Mouse (Mus musculus): ENCODE results near the gene Celf3. TPM values are rescaled to one million over a fixed set of nuclear protein-coding genes. Genes with fewer than 3 reads are reported as not detected.
A peak's percentile ranks its signal among the peaks of the same experiment; 100 is the strongest.

Gene Celf3
- polyA plus RNA-seq, 1 experiment from 2014 or later = 261 TPM

DNA sequence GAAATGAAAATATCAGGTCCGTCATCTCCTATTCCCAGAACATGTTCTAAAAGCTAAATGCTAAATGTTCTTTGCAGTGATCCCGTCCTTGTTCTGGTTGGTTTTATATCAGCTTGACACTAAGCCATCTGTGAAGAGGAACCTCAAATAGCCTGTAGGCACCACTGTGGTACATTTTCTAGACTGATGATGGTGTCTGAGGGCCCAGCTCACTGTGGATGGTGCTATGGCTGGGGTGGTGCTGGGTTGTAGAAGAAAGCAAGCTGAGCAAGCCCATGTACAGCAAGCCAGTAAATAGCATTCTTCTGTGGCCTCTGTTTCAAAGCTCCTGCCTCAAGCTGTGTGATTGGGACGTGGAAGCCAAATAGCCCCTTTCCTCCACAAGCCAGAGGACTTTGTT, 21.0 kb upstream of the Celf3 start:
- ATAC-seq = peak; percentile 44
- WGBS = 59% methylated on average over 3 of the region's 3 CpGs
- peak overlapping the region; percentile 41 for H3K4me3 ChIP-seq (ENCODE audit: low read depth, low read length)
- no peaks in the 10 kb centered on the region for H3K36me3 ChIP-seq (ENCODE audit: control insufficient read depth, insufficient read depth, low read length)
- no peaks in the 10 kb centered on the region for H3K27me3 ChIP-seq (ENCODE audit: control insufficient read depth, insufficient read depth, low read depth, low read length)
- no peaks in the 10 kb centered on the region; the same call in 1 of the 2 replicates for H3K9me3 ChIP-seq (replicated peaks; ENCODE audit: control insufficient read depth, low read length, poor library complexity, severe bottlenecking)
- H3K4me2 ChIP-seq (ENCODE audit: low read length) = peak overlapping the region; percentile 43; the same call in 1 of the 2 replicates
- H3K4me1 ChIP-seq (ENCODE audit: control insufficient read depth, insufficient read depth, low read length) = no peaks in the 10 kb centered on the region; the same call in 1 of the 2 replicates
- peak overlapping the region; percentile 43 for H3K27ac ChIP-seq (ENCODE audit: low read length)
- peak overlapping the region; percentile 13; the same call in 1 of the 2 replicates for H3K9ac ChIP-seq (ENCODE audit: low read depth, low read length)

DNA sequence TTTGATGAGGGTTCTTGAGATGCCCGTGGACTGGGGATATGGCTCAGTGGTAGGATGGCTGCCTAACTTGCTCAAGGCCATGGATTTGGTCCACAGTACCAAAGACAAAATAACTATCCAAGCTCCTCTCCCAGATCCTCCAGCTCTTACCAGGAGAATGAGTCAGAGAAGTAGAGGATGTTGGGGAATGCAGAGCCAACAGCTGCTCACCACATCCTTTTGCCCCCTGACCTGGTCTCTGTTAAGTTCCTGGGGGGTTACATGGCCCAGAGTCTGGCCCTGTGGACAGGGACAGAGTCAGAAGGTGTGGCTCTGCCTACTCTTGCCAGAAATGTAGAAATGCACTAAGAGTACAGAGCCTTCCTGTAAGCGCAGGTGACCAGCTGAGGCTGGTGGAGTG, 18.3 kb upstream of the Celf3 start:
- H3K27me3 ChIP-seq (ENCODE audit: control insufficient read depth, insufficient read depth, low read depth, low read length) = no peaks in the 10 kb centered on the region
- H3K36me3 ChIP-seq (ENCODE audit: control insufficient read depth, insufficient read depth, low read length) = no peaks in the 10 kb centered on the region
- ATAC-seq = no peak
- no peak overlapping the region for H3K9ac ChIP-seq (ENCODE audit: low read depth, low read length)
- peaks cover 16% of the 10 kb centered on the region for H3K4me1 ChIP-seq (ENCODE audit: control insufficient read depth, insufficient read depth, low read length)
- H3K9me3 ChIP-seq (replicated peaks; ENCODE audit: control insufficient read depth, low read length, poor library complexity, severe bottlenecking) = no peaks in the 10 kb centered on the region; the same call in 1 of the 2 replicates
- H3K4me2 ChIP-seq (ENCODE audit: low read length) = no peak overlapping the region
- no peak overlapping the region for H3K4me3 ChIP-seq (ENCODE audit: low read depth, low read length)
- no peak overlapping the region for H3K27ac ChIP-seq (ENCODE audit: low read length)
- 96% methylated on average over 2 of the region's 2 CpGs for WGBS

DNA sequence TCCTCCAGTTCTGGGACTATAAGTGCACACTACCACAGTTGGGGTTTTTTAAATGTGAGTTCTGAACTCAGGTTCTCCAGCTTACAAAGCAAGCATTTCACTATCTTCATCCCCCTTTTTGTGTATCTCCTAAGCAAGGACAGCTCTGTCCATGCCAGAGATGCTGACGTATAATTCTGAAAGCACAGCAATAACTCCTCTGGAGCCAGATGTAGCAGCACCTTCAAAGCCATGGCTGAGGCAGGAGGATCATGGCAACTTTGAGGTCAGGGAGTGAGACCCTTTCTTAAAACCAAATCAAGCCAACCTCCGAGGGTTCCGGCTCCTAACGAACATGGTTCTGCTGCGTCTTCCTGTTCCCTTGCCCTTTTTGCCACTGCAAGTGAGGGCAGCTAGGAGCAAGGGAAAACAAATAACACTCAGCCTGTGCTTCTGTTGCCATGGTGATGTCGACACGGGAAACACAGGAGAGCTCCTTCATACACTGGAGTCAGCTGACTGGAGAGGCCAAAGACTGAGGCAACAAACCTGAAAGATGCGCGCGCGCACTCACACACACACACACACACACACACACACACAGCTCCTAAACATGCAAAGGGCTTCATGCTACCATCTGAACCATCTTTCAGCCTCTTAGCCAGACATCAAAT, 14.0 kb upstream of the Celf3 start:
- H3K9me3 ChIP-seq (replicated peaks; ENCODE audit: control insufficient read depth, low read length, poor library complexity, severe bottlenecking) = no peaks in the 10 kb centered on the region
- H3K36me3 ChIP-seq (ENCODE audit: control insufficient read depth, insufficient read depth, low read length) = no peaks in the 10 kb centered on the region
- H3K4me2 ChIP-seq (ENCODE audit: low read length) = peak overlapping the region; percentile 5; the same call in 1 of the 2 replicates
- peaks cover 28% of the 10 kb centered on the region for H3K4me1 ChIP-seq (ENCODE audit: control insufficient read depth, insufficient read depth, low read length)
- H3K4me3 ChIP-seq (ENCODE audit: low read depth, low read length) = no peak overlapping the region
- H3K27ac ChIP-seq (ENCODE audit: low read length) = peak overlapping the region; percentile 86
- 0 out of 2 replicates have a peak overlapping the region, but pooled peaks have one; percentile 2 for H3K9ac ChIP-seq (ENCODE audit: low read depth, low read length)
- ATAC-seq = peak; percentile 84
- no peaks in the 10 kb centered on the region for H3K27me3 ChIP-seq (ENCODE audit: control insufficient read depth, insufficient read depth, low read depth, low read length)
- WGBS = 19% methylated on average over 11 of the region's 11 CpGs

DNA sequence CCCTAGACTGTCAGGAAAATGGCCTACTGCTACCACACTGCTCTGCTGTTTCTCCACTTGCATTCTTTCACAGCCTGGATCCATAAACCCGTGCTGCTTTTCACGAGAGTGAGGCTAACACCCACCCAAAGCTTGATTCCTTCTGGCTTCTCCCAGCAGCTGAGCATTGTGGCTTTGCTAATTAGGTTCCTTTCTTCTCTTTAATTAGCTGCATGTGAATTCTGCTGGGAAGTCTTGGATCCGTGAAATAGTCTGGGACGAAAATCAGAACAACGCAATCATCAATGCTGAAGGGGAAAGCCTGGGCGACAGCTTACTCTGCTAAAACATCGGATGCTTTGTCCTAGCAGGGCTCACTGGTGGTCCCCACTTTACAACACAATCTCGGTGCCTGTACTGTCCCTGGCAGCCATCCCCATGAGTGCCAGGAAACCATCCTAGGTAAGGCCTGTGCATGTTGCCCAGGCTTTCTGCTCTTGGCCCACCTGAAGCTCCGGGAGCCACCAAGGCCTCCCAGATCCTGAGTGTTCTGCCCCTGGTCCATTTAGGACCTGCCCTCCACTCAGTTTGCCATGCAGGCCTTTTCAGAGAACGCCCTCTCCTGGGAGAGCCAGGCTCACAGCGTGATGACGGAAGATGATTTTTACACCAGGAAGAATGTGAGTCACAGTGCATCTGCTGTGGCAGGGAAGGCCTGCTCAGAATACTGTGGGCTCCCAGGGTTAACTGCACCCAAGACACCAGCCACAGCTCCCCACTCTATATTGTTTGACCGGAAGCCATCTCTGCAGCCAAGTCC, 12.3 kb upstream of the Celf3 start:
- H3K9ac ChIP-seq (ENCODE audit: low read depth, low read length) = peak overlapping the region; percentile 32

DNA sequence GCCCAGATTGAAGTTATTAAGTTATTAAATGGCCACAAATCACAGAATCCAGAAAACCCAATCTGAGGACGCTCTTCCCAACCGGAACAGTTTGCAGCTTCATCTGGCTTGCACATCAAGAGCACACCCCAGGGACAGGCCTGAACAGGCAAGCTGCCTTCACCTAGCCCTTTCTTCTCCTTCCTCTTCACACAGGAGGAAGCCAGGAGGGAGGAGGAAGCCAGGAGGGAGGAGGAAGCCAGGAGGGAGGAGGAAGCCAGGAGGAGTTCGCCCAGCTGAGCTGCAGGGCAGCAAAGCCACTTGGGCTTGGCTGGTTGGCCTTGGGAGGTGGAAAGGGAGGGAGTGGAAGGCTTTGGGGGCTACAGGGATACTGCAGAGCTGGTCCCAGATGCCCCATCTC, 9.2 kb upstream of the Celf3 start:
- ATAC-seq = no peak
- H3K36me3 ChIP-seq (ENCODE audit: control insufficient read depth, insufficient read depth, low read length) = no peaks in the 10 kb centered on the region
- H3K9ac ChIP-seq (ENCODE audit: low read depth, low read length) = no peak overlapping the region
- H3K4me1 ChIP-seq (ENCODE audit: control insufficient read depth, insufficient read depth, low read length) = peaks cover 36% of the 10 kb centered on the region
- 69% methylated on average over 3 of the region's 3 CpGs for WGBS
- no peak overlapping the region for H3K4me2 ChIP-seq (ENCODE audit: low read length)
- no peak overlapping the region for H3K27ac ChIP-seq (ENCODE audit: low read length)
- H3K27me3 ChIP-seq (ENCODE audit: control insufficient read depth, insufficient read depth, low read depth, low read length) = no peaks in the 10 kb centered on the region
- H3K9me3 ChIP-seq (replicated peaks; ENCODE audit: control insufficient read depth, low read length, poor library complexity, severe bottlenecking) = no peaks in the 10 kb centered on the region
- no peak overlapping the region for H3K4me3 ChIP-seq (ENCODE audit: low read depth, low read length)

More for the DNA sequence above, 12.3 kb upstream of the Celf3 start:
- no peak overlapping the region for H3K4me3 ChIP-seq (ENCODE audit: low read depth, low read length)
- peaks cover 28% of the 10 kb centered on the region for H3K4me1 ChIP-seq (ENCODE audit: control insufficient read depth, insufficient read depth, low read length)
- no peaks in the 10 kb centered on the region for H3K36me3 ChIP-seq (ENCODE audit: control insufficient read depth, insufficient read depth, low read length)
- ATAC-seq = peak; percentile 71
- H3K9me3 ChIP-seq (replicated peaks; ENCODE audit: control insufficient read depth, low read length, poor library complexity, severe bottlenecking) = no peaks in the 10 kb centered on the region
- 34% methylated on average over 13 of the region's 13 CpGs for WGBS
- no peaks in the 10 kb centered on the region for H3K27me3 ChIP-seq (ENCODE audit: control insufficient read depth, insufficient read depth, low read depth, low read length)
- peak overlapping the region; percentile 86 for H3K27ac ChIP-seq (ENCODE audit: low read length)
- H3K4me2 ChIP-seq (ENCODE audit: low read length) = no peak overlapping the region

DNA sequence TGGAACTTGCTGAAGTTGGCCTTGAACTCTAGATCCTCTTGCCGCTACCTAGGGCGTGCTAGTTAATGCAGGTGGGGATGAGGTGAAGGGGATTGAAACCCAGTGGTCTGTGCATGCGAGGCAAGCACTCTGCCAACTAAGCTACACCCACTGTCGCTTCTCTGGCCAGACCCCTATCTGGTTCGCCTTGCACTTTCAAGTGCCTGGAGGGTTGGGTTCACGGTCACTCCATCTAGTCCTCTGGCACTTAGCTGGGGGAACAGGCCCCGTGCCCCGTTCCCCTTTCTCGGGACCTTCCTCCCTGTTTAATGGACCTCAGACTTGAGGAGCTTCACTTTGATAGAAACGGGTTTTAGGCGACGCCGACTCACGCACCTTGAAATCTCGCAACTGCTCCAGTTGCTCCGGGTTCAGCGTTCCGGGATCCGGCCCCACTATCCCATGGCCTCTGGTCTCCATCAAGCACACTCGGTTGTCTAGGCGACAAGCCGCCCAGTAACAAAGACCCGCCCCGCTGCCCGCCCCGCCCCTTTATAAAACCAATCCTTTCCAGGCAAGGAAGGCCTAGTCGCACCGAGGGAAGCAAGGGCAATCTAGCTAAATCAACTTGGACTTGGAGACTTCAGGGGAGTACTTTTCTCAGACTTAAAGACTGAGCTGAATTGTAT, 5.5 kb upstream of the Celf3 start:
- Histone ChIP-seq H3K36me3 (ENCODE audit: control insufficient read depth, insufficient read depth, low read length) (no peaks in the 10 kb centered on the region), H3K27me3 (ENCODE audit: control insufficient read depth, insufficient read depth, low read depth, low read length) (no peaks in the 10 kb centered on the region), H3K9ac (ENCODE audit: low read depth, low read length) (peak overlapping the region; percentile 31), H3K27ac (ENCODE audit: low read length) (0 out of 2 replicates have a peak overlapping the region, but pooled peaks have one; percentile 39), H3K9me3 (replicated peaks; ENCODE audit: control insufficient read depth, low read length, poor library complexity, severe bottlenecking) (no peaks in the 10 kb centered on the region), H3K4me3 (ENCODE audit: low read depth, low read length) (peak overlapping the region; percentile 31), H3K4me2 (ENCODE audit: low read length) (peak overlapping the region; percentile 53), H3K4me1 (ENCODE audit: control insufficient read depth, insufficient read depth, low read length) (peaks cover 21% of the 10 kb centered on the region; the same call in 1 of the 2 replicates)
- WGBS = 11% methylated on average over 28 of the region's 28 CpGs
- 0 out of 2 replicates have a peak, but pooled peaks have one; percentile 29 for ATAC-seq

DNA sequence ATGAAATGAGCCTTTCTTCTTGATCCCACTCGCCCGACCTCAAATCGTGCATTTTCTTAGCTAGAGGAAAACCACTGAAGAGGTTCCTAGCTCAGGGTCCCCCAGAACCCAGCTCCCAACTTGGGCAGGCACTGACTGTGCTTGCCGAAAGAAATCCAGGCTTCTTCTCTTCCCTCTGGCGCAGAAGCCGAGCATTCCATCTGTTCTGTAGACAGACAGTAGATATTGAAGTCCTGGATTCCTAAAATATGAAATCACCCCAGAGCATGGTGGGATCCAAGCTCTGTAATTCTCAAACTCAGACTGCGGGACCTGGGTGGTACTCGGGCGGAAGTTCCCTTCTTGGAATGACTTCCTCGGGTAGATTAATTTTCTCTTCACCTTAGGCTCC, 5.0 kb upstream of the Celf3 start:
- Histone ChIP-seq H3K27ac (ENCODE audit: low read length) (0 out of 2 replicates have a peak overlapping the region, but pooled peaks have one; percentile 39), H3K9me3 (replicated peaks; ENCODE audit: control insufficient read depth, low read length, poor library complexity, severe bottlenecking) (no peaks in the 10 kb centered on the region), H3K4me2 (ENCODE audit: low read length) (peak overlapping the region; percentile 53; the same call in 1 of the 2 replicates), H3K4me1 (ENCODE audit: control insufficient read depth, insufficient read depth, low read length) (peaks cover 21% of the 10 kb centered on the region; the same call in 1 of the 2 replicates), H3K4me3 (ENCODE audit: low read depth, low read length) (no peak overlapping the region), H3K9ac (ENCODE audit: low read depth, low read length) (peak overlapping the region; percentile 22; the same call in 1 of the 2 replicates), H3K27me3 (ENCODE audit: control insufficient read depth, insufficient read depth, low read depth, low read length) (no peaks in the 10 kb centered on the region), H3K36me3 (ENCODE audit: control insufficient read depth, insufficient read depth, low read length) (no peaks in the 10 kb centered on the region)
- ATAC-seq = no peak
- 47% methylated on average over 10 of the region's 10 CpGs for WGBS

DNA sequence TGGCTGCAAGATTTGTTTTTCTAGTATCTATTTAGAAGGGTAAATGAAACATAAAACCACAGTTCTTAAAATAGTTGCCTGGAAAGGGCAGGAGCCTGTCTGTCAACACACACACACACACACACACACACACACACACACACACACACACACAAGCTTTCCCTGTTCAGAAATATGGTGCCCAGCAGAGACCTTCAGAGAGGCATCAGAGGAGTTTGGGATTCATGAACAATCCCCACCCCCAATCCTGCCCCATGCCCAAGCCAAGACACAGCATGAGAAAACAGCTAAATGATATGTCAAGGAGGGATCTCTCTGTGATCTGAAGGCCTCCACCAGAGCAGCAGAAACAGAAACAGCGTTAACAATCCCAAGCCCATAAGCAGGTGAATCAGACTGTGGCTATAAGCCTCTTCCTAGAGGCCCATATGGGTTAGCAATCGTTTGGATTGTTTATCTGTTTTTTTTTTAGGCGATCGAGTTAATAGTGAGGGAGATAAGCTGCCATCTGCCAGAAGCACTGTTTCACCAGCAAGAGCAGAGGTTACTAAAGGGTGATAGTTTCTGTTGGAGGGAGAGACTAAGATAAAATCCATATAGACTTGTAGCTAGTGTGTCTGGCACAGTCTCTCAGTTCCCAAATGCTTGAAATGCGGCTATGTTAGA, 4.4 kb upstream of the Celf3 start:
- no peaks in the 10 kb centered on the region for H3K36me3 ChIP-seq (ENCODE audit: control insufficient read depth, insufficient read depth, low read length)
- ATAC-seq = no peak
- H3K27me3 ChIP-seq (ENCODE audit: control insufficient read depth, insufficient read depth, low read depth, low read length) = no peaks in the 10 kb centered on the region
- no peak overlapping the region for H3K4me3 ChIP-seq (ENCODE audit: low read depth, low read length)
- WGBS = 63% methylated on average over 5 of the region's 5 CpGs
- H3K4me1 ChIP-seq (ENCODE audit: control insufficient read depth, insufficient read depth, low read length) = peaks cover 21% of the 10 kb centered on the region; the same call in 1 of the 2 replicates
- H3K27ac ChIP-seq (ENCODE audit: low read length) = peak overlapping the region; percentile 44
- no peaks in the 10 kb centered on the region for H3K9me3 ChIP-seq (replicated peaks; ENCODE audit: control insufficient read depth, low read length, poor library complexity, severe bottlenecking)
- H3K9ac ChIP-seq (ENCODE audit: low read depth, low read length) = no peak overlapping the region
- H3K4me2 ChIP-seq (ENCODE audit: low read length) = no peak overlapping the region

Measured in midbrain, embryonic 16.5 days (tissue).